Mouse (Mus musculus) cerebellum, adult 2 months (tissue): ENCODE data around the gene Ak9.

Experiments
- CTCF ChIP-seq: fragments of 200-500 bp; IDR thresholded peaks from 2 replicates; pipeline ENCODE4 v1.5.1; 2011; ENCODE audit warnings: low read depth, mild to moderate bottlenecking, control low read depth, low read length, moderate library complexity, borderline replicate concordance; ENCODE audit not compliant: insufficient read depth
- POLR2A ChIP-seq: fragments of 200-500 bp; IDR thresholded peaks from 2 replicates; pipeline ENCODE4 v1.6.1; 2011; ENCODE audit warnings: low read length, control low read depth, borderline replicate concordance; ENCODE audit not compliant: insufficient read depth

DNA sequence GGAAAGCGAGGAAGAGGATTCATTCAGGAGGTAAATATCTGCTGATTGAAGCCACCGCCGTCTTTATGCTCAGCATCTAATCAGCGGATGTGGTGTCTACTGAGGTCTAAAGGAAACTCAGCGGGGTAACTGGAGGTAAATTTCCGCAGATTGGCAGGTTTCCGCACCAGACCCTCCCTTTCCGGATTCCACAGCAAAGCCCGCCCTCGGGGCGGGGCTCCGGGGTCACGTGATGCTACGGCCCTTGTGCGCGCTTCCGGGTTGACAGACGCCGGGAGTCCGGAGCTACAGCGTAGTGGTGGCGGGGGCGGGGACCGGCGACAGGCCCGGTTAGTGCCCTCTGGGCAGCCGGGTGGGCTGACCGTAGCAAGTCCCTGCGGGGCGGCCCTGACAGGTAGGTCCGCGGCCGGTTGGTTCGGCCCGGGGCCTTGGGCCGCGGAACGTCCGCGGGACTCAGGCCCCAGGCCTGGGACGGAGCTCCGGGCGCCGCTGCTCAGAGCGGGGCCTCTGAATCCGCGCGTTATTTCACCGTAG lies 146.4 kb downstream of the Ak9 start, which contains the start of gene Zbtb24:
- TF ChIP-seq POLR2A (peak; percentile 91; the same call in 1 of the 2 replicates), CTCF (no peak)
